ENCODE assay signal across 8 mouse cellular contexts in the genomic region with DNA sequence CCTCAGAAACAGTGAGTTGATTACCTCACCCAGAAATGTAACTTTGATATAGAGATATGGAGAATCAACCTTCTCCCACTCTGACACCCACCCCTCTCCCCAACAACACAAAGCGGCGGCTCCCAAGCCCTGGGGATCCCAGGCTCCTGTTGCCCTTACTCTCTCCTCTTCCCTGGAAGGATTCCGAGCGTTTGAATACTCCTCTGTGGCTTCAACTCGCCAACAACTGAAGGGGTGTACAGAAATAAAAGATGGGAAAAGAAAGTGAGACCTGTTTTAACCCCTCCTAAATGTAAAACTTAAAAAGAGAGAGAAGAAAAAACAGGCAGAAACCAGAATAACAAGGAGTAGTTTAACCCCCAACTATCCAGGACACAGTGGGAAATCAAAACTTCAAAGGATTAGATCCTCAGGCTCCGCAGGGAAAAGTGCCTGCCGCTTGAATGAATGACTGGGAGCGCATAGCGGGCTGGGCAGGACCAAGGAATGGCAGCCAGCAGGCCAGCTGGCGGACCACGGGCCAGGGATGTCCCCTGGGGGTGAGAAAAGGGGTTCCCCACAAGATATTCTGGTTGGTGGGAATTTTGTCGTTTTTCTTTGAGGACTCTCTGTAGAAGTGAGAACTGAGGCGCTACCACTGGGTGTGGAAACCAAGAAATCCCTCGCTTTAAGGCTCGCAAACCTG. TPM values are rescaled to one million over a fixed set of nuclear protein-coding genes. Genes with fewer than 3 reads are reported as not detected.
DNase-seq lines count a peak whose midpoint lies in the region; ATAC-seq and TF ChIP-seq lines count a peak whose summit lies in the region.

No protein-coding gene starts in this region.

- no peaks in the 10 kb centered on the region for H3K9me3 ChIP-seq in forebrain, postnatal 0 days (ENCODE audit: low read length)
- no peaks in the 10 kb centered on the region for H3K9me3 ChIP-seq in liver, embryonic 14.5 days (ENCODE audit: control insufficient read depth, low read length)
- no peaks in the 10 kb centered on the region for H3K9me3 ChIP-seq in neural tube, embryonic 13.5 days

- WGBS in forebrain, postnatal 0 days: 2% methylated on average over 15 of the region's 15 CpGs
- 3% methylated on average over 15 of the region's 15 CpGs for WGBS in kidney, adult 2 months
- 1% methylated on average over 15 of the region's 15 CpGs for WGBS in liver, embryonic 14.5 days (ENCODE audit: insufficient replicate concordance)
- WGBS in neural tube, embryonic 13.5 days: under 1% methylated on average over 15 of the region's 15 CpGs

- DNase-seq in left cerebral cortex, adult 18-20 months (ENCODE audit: low spot score in 2 of 2): peak; percentile 26 to 42
- DNase-seq in left cerebral cortex, adult 8-10 months (ENCODE audit: low spot score in 2 of 2): no peak
- peak; percentile 29 for DNase-seq in cerebellum, adult 11-12 months
- DNase-seq in forebrain, postnatal 0 days: peak; percentile 55
- peak; percentile 18 for DNase-seq in kidney, adult 2 months
- DNase-seq in liver, embryonic 14.5 days (ENCODE audit: low read depth in 3 of 3, low spot score in 3 of 3): no peak
- no peak for DNase-seq in thymus, postnatal 0 days (ENCODE audit: low spot score)

- peak overlapping the region; percentile 56 for H3K9ac ChIP-seq in forebrain, postnatal 0 days
- peak overlapping the region; percentile 27; the same call in 1 of the 2 replicates for H3K9ac ChIP-seq in liver, embryonic 14.5 days (replicated peaks)
- peak overlapping the region; percentile 69 for H3K9ac ChIP-seq in neural tube, embryonic 13.5 days

- no peaks in the 10 kb centered on the region for H3K27me3 ChIP-seq in forebrain, postnatal 0 days (ENCODE audit: insufficient read depth, low read length)
- H3K27me3 ChIP-seq in kidney, adult 2 months (replicated peaks; ENCODE audit: control insufficient read depth, insufficient read depth, low read length): no peaks in the 10 kb centered on the region
- H3K27me3 ChIP-seq in liver, embryonic 14.5 days (ENCODE audit: control insufficient read depth, insufficient read depth, low read length): peaks cover 31% of the 10 kb centered on the region
- H3K27me3 ChIP-seq in neural tube, embryonic 13.5 days: 0 out of 2 replicates have a peak, but pooled peaks cover 7% of the 10 kb centered on the region

- 0 out of 2 replicates have a peak, but pooled peaks have one; percentile 5 for TF ChIP-seq CTCF in forebrain, postnatal 0 days (IDR thresholded peaks at IDR 0.05; ENCODE audit: low read depth)
- no peak for TF ChIP-seq CTCF in kidney, adult 2 months (conservative IDR thresholded peaks at IDR 0.05; ENCODE audit: insufficient read depth, insufficient read length, low read depth, low read length)
- no peak for TF ChIP-seq CTCF in liver, embryonic 14.5 days (IDR thresholded peaks at IDR 0.05; ENCODE audit: low read depth)

- no peaks in the 10 kb centered on the region for H3K4me1 ChIP-seq in forebrain, postnatal 0 days (ENCODE audit: insufficient read depth)
- 0 out of 2 replicates have a peak, but pooled peaks cover 2% of the 10 kb centered on the region for H3K4me1 ChIP-seq in kidney, adult 2 months (ENCODE audit: control insufficient read depth, insufficient read depth, low read length)
- H3K4me1 ChIP-seq in liver, embryonic 14.5 days (replicated peaks; ENCODE audit: control insufficient read depth in 2 of 2, insufficient read depth in 2 of 2, low read length in 1 of 2): no peaks in the 10 kb centered on the region
- peaks cover 45% of the 10 kb centered on the region for H3K4me1 ChIP-seq in neural tube, embryonic 13.5 days (replicated peaks)

- H3K4me2 ChIP-seq in forebrain, postnatal 0 days (ENCODE audit: low read depth): peak overlapping the region; percentile 69
- H3K4me2 ChIP-seq in liver, embryonic 14.5 days (ENCODE audit: low read depth): peak overlapping the region; percentile 44
- peak overlapping the region; percentile 72 for H3K4me2 ChIP-seq in neural tube, embryonic 13.5 days

- H3K4me3 ChIP-seq in forebrain, postnatal 0 days (ENCODE audit: low read depth, low read length): peak overlapping the region; percentile 74
- H3K4me3 ChIP-seq in kidney, adult 2 months (ENCODE audit: insufficient read depth, low read depth, low read length): peak overlapping the region; percentile 57
- H3K4me3 ChIP-seq in liver, embryonic 14.5 days (ENCODE audit: insufficient read depth in 1 of 2, low read depth in 2 of 2, low read length in 2 of 2): peak overlapping the region; percentile 58 to 64
- H3K4me3 ChIP-seq in neural tube, embryonic 13.5 days: peak overlapping the region; percentile 65

- no peak for ATAC-seq in forebrain, postnatal 0 days
- ATAC-seq in liver, embryonic 14.5 days (ENCODE audit: insufficient read depth): no peak
- no peak for ATAC-seq in neural tube, embryonic 13.5 days (ENCODE audit: low read depth)

- TF ChIP-seq EP300 in liver, embryonic 14.5 days (IDR thresholded peaks at IDR 0.05; ENCODE audit: low read depth): no peak

- H3K36me3 ChIP-seq in forebrain, postnatal 0 days (ENCODE audit: insufficient read depth): no peaks in the 10 kb centered on the region
- no peaks in the 10 kb centered on the region for H3K36me3 ChIP-seq in kidney, adult 2 months (ENCODE audit: control insufficient read depth, insufficient read depth, low read length)
- H3K36me3 ChIP-seq in liver, embryonic 14.5 days (replicated peaks; ENCODE audit: control insufficient read depth, insufficient read depth, low read depth): no peaks in the 10 kb centered on the region
- no peaks in the 10 kb centered on the region for H3K36me3 ChIP-seq in neural tube, embryonic 13.5 days

- no peak for TF ChIP-seq POLR2A in kidney, adult 2 months (IDR thresholded peaks at IDR 0.05; ENCODE audit: low read depth, low read length)

- H3K27ac ChIP-seq in forebrain, postnatal 0 days (ENCODE audit: low read depth, low read length): peak overlapping the region; percentile 80; the same call in 1 of the 2 replicates
- H3K27ac ChIP-seq in kidney, adult 2 months (ENCODE audit: insufficient read depth, low read depth, low read length): no peak overlapping the region
- no peak overlapping the region for H3K27ac ChIP-seq in liver, embryonic 14.5 days
- H3K27ac ChIP-seq in neural tube, embryonic 13.5 days (replicated peaks): peak overlapping the region; percentile 70

RNA-seq across cellular contexts. Expression of a gene that starts 2.6 kb away (rescaled TPM):
- total RNA-seq in left cerebral cortex, adult 18-20 months (2021): 100 to 1,000 TPM; 167 to 171 TPM
- total RNA-seq in left cerebral cortex, adult 8-10 months (2022): 100 to 1,000 TPM; 181 to 202 (median 186) TPM
- total RNA-seq in forebrain, postnatal 0 days (2014; rRNA removed): 135 and 146 TPM in 2 replicates
- 21.8 and 30.8 TPM in 2 replicates for polyA plus RNA-seq in forebrain, postnatal 0 days (2015; fragmentation: Nextera tagmentation; extraction: Ambion mirVana)
- polyA plus RNA-seq in kidney, adult 2 months (2012; rRNA removed): 6.9 and 7.7 TPM in 2 replicates
- polyA plus RNA-seq in liver, embryonic 14.5 days (2012; rRNA removed): 5.7 and 7.3 TPM in 2 replicates
- polyA plus RNA-seq in liver, embryonic 14.5 days (2014; fragmentation: Nextera tagmentation; extraction: Ambion mirVana): 7.5 and 8.1 TPM in 2 replicates
- polyA plus RNA-seq in neural tube, embryonic 13.5 days (2015; fragmentation: Nextera tagmentation; extraction: Ambion mirVana): 22.1 and 22.4 TPM in 2 replicates
- polyA plus RNA-seq in thymus, postnatal 0 days (2015; fragmentation: Nextera tagmentation; extraction: Ambion mirVana): 17.2 and 19.6 TPM in 2 replicates

Comparison
In these comparisons a context has a peak if more than half of its experiments do, and no peak if none do; other contexts are left out.
1. DNase-seq: peak in left cerebral cortex, adult 18-20 months (2 of 2), cerebellum, adult 11-12 months (single experiment), forebrain, postnatal 0 days (single experiment) and kidney, adult 2 months (single experiment); none in left cerebral cortex, adult 8-10 months (0 of 2), liver, embryonic 14.5 days (0 of 3) and thymus, postnatal 0 days (single experiment).
2. H3K27ac ChIP-seq: peak in forebrain, postnatal 0 days (single experiment) and neural tube, embryonic 13.5 days (single experiment); none in kidney, adult 2 months (single experiment) and liver, embryonic 14.5 days (single experiment).
3. Peak in every context shown above with its lines, with median percentiles within 50 percentile points of each other: H3K4me2 ChIP-seq, H3K4me3 ChIP-seq and H3K9ac ChIP-seq.